Mouse (Mus musculus) embryonic fibroblast, embryonic 13.5 days (primary cell): ENCODE data around the gene Tagln.

Source experiments
- CTCF ChIP-seq: IDR thresholded peaks from 2 replicates; pipeline ENCODE4 v1.5.1; 2011; ENCODE audit warnings: mild to moderate bottlenecking, control low read depth, low read length, moderate library complexity, borderline replicate concordance; ENCODE audit not compliant: insufficient read depth
- POLR2A ChIP-seq: IDR thresholded peaks from 2 replicates; pipeline ENCODE4 v1.6.1; 2011; ENCODE audit warnings: low read depth, mild to moderate bottlenecking, control low read depth, low read length, moderate library complexity

GRCm38 (mm10) chr9:45983676-45984408 is 48.0 kb upstream of the Tagln start:
- no peak for TF ChIP-seq CTCF
- TF ChIP-seq POLR2A: peak; percentile 47; the same call in 1 of the 2 replicates
